Mouse (Mus musculus) CH12.LX (cell line): ENCODE results near the gene Dhx15.

Experiments used
- BHLHE40 ChIP-seq: IDR thresholded peaks from 2 replicates; pipeline ENCODE4 v1.6.1; 2011; ENCODE audit warnings: mild to moderate bottlenecking, low read depth, low read length, improper control_type of control experiment
- CHD1 ChIP-seq: IDR thresholded peaks from 2 replicates; pipeline ENCODE4 v1.6.1; 2012; ENCODE audit warnings: low read depth, low read length, improper control_type of control experiment, inconsistent platforms
- CHD2 ChIP-seq: IDR thresholded peaks from 2 replicates; pipeline ENCODE4 v1.6.1; 2011; ENCODE audit warnings: low read length, improper control_type of control experiment
- CTCF ChIP-seq, 2 experiments: IDR thresholded peaks in 1 of 2; conservative IDR thresholded peaks in 1 of 2; 2 replicates each; pipeline ENCODE4 v1.5.1; 2011 to 2012; ENCODE audit warnings: low read depth in 2 of 2, low read length in 2 of 2, improper control_type of control experiment in 1 of 2, inconsistent platforms in 1 of 2, mild to moderate bottlenecking in 1 of 2, moderate library complexity in 1 of 2
- EP300 ChIP-seq: IDR thresholded peaks from 2 replicates; pipeline ENCODE4 v1.6.1; 2011; ENCODE audit warnings: low read length, improper control_type of control experiment
- GABPA ChIP-seq: IDR thresholded peaks from 2 replicates; pipeline ENCODE4 v1.6.1; 2012; ENCODE audit warnings: low read depth, low read length, improper control_type of control experiment, inconsistent platforms; ENCODE audit not compliant: insufficient replicate concordance
- HCFC1 ChIP-seq: IDR thresholded peaks from 2 replicates; pipeline ENCODE4 v1.6.1; 2012; ENCODE audit warnings: low read depth, mild to moderate bottlenecking, inconsistent platforms, low read length, improper control_type of control experiment
- MAFK ChIP-seq: IDR thresholded peaks from 2 replicates; pipeline ENCODE4 v1.6.1; 2011; ENCODE audit warnings: low read length, improper control_type of control experiment; ENCODE audit not compliant: insufficient replicate concordance
- MEF2A ChIP-seq: IDR thresholded peaks from 2 replicates; pipeline ENCODE4 v1.6.1; 2014; ENCODE audit warnings: low read depth, mild to moderate bottlenecking, inconsistent platforms, low read length, improper control_type of control experiment, borderline replicate concordance
- POLR2A ChIP-seq: IDR thresholded peaks from 2 replicates; pipeline ENCODE4 v1.6.1; 2011; ENCODE audit warnings: low read depth, mild to moderate bottlenecking, improper control_type of control experiment, low read length
- TCF12 ChIP-seq: IDR thresholded peaks from 2 replicates; pipeline ENCODE4 v1.6.1; 2014; ENCODE audit warnings: low read depth, mild to moderate bottlenecking, inconsistent platforms, low read length, improper control_type of control experiment
- ZC3H11A ChIP-seq: IDR thresholded peaks from 2 replicates; pipeline ENCODE4 v1.6.1; 2012; ENCODE audit warnings: low read depth, mild to moderate bottlenecking, inconsistent platforms, low read length, improper control_type of control experiment
- ZNF384 ChIP-seq: IDR thresholded peaks from 2 replicates; pipeline ENCODE4 v1.6.1; 2012; ENCODE audit warnings: low read depth, low read length, improper control_type of control experiment, inconsistent platforms

DNA sequence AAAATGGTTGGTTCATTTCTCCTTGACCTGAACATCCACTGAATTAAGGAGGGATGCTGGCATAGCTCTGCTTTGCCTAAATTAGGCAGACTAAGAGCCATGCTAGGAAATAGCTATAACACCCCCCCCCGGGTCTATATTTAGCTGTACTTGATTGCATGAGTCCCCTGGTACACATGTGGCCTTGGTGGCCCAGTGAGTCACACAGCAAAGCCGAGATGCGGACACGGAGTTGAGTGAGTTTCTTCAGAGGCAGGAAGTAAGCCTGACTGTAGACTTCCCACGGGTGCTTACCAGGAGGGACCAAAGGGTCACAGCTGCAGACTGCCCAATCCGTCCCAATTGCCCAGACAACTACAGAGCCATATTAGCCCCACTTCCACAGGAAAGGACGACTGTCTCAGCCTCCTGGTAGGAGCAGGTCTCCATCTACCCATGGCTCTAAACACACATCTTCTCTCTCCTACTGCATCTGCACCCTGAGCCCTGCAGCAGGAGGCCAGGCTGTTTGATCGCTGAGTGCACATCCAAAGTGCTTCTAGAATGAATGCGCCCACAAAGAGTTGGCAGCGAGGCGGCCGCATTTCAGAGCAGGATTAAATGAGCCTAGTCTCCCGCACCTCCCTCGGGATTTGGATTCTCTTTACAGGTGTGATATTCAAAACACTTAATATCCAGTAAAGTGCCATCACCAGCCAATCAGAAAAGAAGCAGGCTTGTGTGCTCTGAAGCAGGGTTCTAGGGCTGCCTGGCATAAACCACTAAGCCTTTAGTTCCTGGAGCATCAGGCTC, 29.9 kb upstream of the Dhx15 start:
- TF ChIP-seq ZNF384: no peak
- TF ChIP-seq CTCF (conservative IDR thresholded peaks at IDR 0.05 in 1 of 2, IDR thresholded peaks at IDR 0.05 in 1 of 2; ENCODE audit: low read depth in 2 of 2, low read length in 2 of 2): no peak
- no peak for TF ChIP-seq ZC3H11A
- no peak for TF ChIP-seq POLR2A
- TF ChIP-seq TCF12: no peak
- no peak for TF ChIP-seq EP300
- TF ChIP-seq BHLHE40: no peak
- no peak for TF ChIP-seq GABPA
- no peak for TF ChIP-seq HCFC1
- no peak for TF ChIP-seq CHD1
- TF ChIP-seq CHD2: no peak
- no peak for TF ChIP-seq MAFK
- no peak for TF ChIP-seq MEF2A
